Mouse (Mus musculus): Measurements from ENCODE around the gene Eipr1.

DNA sequence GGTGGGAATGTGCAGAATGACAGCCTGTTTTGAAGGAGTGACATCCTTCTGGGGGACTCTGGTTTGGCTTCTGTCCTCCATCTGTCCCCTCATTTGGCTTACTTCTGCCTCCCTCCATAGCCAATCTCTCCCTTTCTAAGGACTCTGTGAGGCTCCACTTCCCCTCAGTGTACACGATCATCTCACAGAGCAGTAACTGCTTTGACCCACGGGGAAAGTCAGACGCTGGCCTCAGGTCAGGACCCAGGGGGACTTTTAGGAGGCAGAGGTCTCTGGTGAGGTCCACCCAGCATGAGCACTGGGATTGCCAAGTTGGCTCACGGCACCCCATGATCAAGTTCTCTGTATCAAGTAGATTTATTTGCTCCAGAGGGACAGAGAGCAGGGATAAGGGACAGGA lies 43.4 kb upstream of the Eipr1 start:
- TF ChIP-seq POLR2A (IDR thresholded peaks at IDR 0.05; ENCODE audit: borderline replicate concordance, extremely low read depth, low read depth, low read length) (no peak), CTCF (IDR thresholded peaks at IDR 0.05; ENCODE audit: insufficient read depth, low read length) (no peak)
